Comparison of ENCODE assay signal across 27 mouse cellular contexts in the genomic region with DNA sequence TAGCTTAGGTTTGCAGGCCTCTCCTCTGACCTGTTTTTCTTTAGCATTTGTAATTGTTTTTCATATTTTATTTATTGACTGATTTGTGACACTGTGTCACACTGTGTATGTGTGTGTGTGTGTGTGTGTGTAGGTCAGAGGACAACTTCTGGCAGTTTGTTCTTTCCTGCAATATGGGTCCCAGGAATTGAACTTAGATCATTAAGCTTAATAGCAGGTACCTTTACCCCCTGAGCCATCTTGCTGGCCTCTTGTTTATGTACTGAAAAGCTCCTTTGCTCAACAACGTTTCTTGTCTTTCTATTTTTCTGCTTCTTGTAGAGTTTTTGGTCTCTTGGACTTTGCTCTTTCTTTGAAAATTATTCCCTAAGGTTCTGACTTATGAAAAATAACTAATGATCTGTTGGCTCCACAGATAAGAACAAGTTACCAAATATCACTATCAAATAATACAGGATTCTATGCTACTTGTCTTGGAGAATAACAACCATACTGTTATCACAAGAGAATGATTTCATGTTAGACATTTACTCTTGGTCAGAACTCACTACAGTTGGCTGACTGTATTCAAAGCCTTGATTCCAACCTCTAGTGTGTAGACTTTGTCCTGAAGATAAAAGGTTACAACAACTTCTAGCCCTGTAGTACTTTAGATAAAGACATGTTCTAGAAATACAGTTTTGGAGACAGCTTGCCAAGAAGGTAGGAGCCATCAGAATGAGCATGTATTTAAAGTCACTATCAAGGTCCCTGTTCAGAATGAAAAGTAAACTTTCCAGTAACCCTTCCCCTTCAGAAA. TPM values are rescaled to one million over a fixed set of nuclear protein-coding genes. Genes with fewer than 3 reads are reported as not detected.
"Had no signal": no experiment of that assay in that cellular context is flagged by ENCODE, and none has a peak within 500 bp of the region (broad histone marks: within the 10 kb centered on the region; RNA-seq: fewer than 3 reads in every experiment).

No protein-coding gene starts in this region.

- H3K4me3 ChIP-seq: limb, embryonic 12.5 days; limb, embryonic 15.5 days; liver, embryonic 12.5 days; liver, embryonic 15.5 days; megakaryocyte, embryonic 14.5 days had no signal

- ATAC-seq: liver, embryonic 12.5 days; lung, postnatal 0 days had no signal

- H3K27ac ChIP-seq: kidney, postnatal 0 days; limb, embryonic 12.5 days; limb, embryonic 15.5 days; liver, embryonic 12.5 days; liver, embryonic 15.5 days; macrophage had no signal

- DNase-seq: kidney, adult 11 months; kidney, postnatal 4 days; left cerebral cortex, postnatal 4 days; lung, embryonic 14.5 days; midbrain, embryonic 14.5 days; right cerebral cortex, adult 18-20 months; right cerebral cortex, postnatal 25 days; thymus, adult 18-20 months; thymus, postnatal 36 days had no signal

- H3K4me2 ChIP-seq: limb, embryonic 12.5 days; limb, embryonic 15.5 days; liver, embryonic 12.5 days; liver, embryonic 15.5 days; lung, embryonic 14.5 days; midbrain, embryonic 11.5 days had no signal

- H3K27me3 ChIP-seq: limb, embryonic 12.5 days; limb, embryonic 15.5 days; liver, embryonic 12.5 days; liver, embryonic 15.5 days; megakaryocyte, embryonic 14.5 days had no signal

- H3K9me3 ChIP-seq: limb, embryonic 12.5 days; limb, embryonic 15.5 days; liver, embryonic 12.5 days; liver, embryonic 15.5 days; megakaryocyte, embryonic 14.5 days had no signal

- H3K4me1 ChIP-seq: limb, embryonic 12.5 days; limb, embryonic 15.5 days had no signal

- H3K9ac ChIP-seq: limb, embryonic 12.5 days; limb, embryonic 15.5 days; liver, embryonic 12.5 days; liver, embryonic 15.5 days; lung, embryonic 14.5 days had no signal

RNA-seq across cellular contexts. Expression of a gene that starts 31.9 kb away (rescaled TPM):
- total RNA-seq: layer of hippocampus, adult 18-20 months; layer of hippocampus, postnatal 14 days; left cerebral cortex, adult 8-10 months; left cerebral cortex, postnatal 14 days; left cerebral cortex, postnatal 4 days; midbrain, postnatal 0 days had no signal
- polyA plus RNA-seq: kidney, embryonic 14.5 days; kidney, postnatal 0 days; limb, embryonic 12.5 days; limb, embryonic 15.5 days; liver, embryonic 12.5 days; liver, embryonic 15.5 days; lung, embryonic 14.5 days; lung, postnatal 0 days; macrophage; midbrain, embryonic 11.5 days; midbrain, embryonic 14.5 days; midbrain, postnatal 0 days; neural tube, embryonic 11.5 days; neural tube, embryonic 14.5 days; stomach, embryonic 16.5 days had no signal
